Mouse (Mus musculus): ENCODE measurements around the gene Gm45208. TPM values are rescaled to one million over a fixed set of nuclear protein-coding genes. Genes with fewer than 3 reads are reported as not detected.

Gm45208 gene
- polyA plus RNA-seq (2014; fragmentation: Illumina TruSeq; extraction: RNeasy Lipid Tissue Mini Kit (QIAGEN cat#74804); ENCODE audit: low read depth, low replicate concordance) = not detected

GRCm38 (mm10) chrX:7721514-7722281, at the start of gene Gm45208:
Gene Gm45208, plus strand, starts transcription at chrX:7722245.

GRCm38 (mm10) chrX:7680864-7681263, 41.2 kb upstream of the Gm45208 start, which contains the start of gene Magix:
Gene Magix, minus strand, starts transcription at chrX:7681251.

GRCm38 (mm10) chrX:7696954-7697381, 25.1 kb upstream of the Gm45208 start, which contains the start of gene Gpkow:
Gene Gpkow, plus strand, starts transcription at chrX:7697131.

GRCm38 (mm10) chrX:7714135-7714899, 7.7 kb upstream of the Gm45208 start, which contains the start of gene Wdr45:
Gene Wdr45, plus strand, starts transcription at chrX:7714333.

GRCm38 (mm10) chrX:7728215-7728921, 6.3 kb downstream of the Gm45208 start, which contains the start of gene Praf2:
Gene Praf2, plus strand, starts transcription at chrX:7728439.

GRCm38 (mm10) chrX:7750432-7751116, 28.5 kb downstream of the Gm45208 start, which contains the start of gene Ccdc120:
Gene Ccdc120, minus strand, starts transcription at chrX:7750905.

GRCm38 (mm10) chrX:7762137-7762920, 40.3 kb downstream of the Gm45208 start, which contains the start of gene Tfe3:
Gene Tfe3, plus strand, starts transcription at chrX:7762560.

Other genes with a start within 250 kb of the Gm45208 start
- gene Foxp3, start 148.6 kb upstream of the Gm45208 start, polyA plus RNA-seq (2014; fragmentation: Illumina TruSeq; extraction: RNeasy Lipid Tissue Mini Kit (QIAGEN cat#74804); ENCODE audit: low read depth, low replicate concordance) = not detected
- gene Ppp1r3f, start 148.0 kb upstream of the Gm45208 start, polyA plus RNA-seq (2014; fragmentation: Illumina TruSeq; extraction: RNeasy Lipid Tissue Mini Kit (QIAGEN cat#74804); ENCODE audit: low read depth, low replicate concordance) = 2.6 TPM
- 1.4 TPM for gene Ccdc22, start 116.7 kb upstream of the Gm45208 start, polyA plus RNA-seq (2014; fragmentation: Illumina TruSeq; extraction: RNeasy Lipid Tissue Mini Kit (QIAGEN cat#74804); ENCODE audit: low read depth, low replicate concordance)
- gene Cacna1f, start 115.2 kb upstream of the Gm45208 start, polyA plus RNA-seq (2014; fragmentation: Illumina TruSeq; extraction: RNeasy Lipid Tissue Mini Kit (QIAGEN cat#74804); ENCODE audit: low read depth, low replicate concordance) = not detected
- 14.8 TPM for gene Syp, start 83.8 kb upstream of the Gm45208 start, polyA plus RNA-seq (2014; fragmentation: Illumina TruSeq; extraction: RNeasy Lipid Tissue Mini Kit (QIAGEN cat#74804); ENCODE audit: low read depth, low replicate concordance)
- gene Prickle3, start 65.0 kb upstream of the Gm45208 start, polyA plus RNA-seq (2014; fragmentation: Illumina TruSeq; extraction: RNeasy Lipid Tissue Mini Kit (QIAGEN cat#74804); ENCODE audit: low read depth, low replicate concordance) = 5.5 TPM
- gene Plp2, start 50.9 kb upstream of the Gm45208 start, polyA plus RNA-seq (2014; fragmentation: Illumina TruSeq; extraction: RNeasy Lipid Tissue Mini Kit (QIAGEN cat#74804); ENCODE audit: low read depth, low replicate concordance) = 55.3 TPM
- gene Magix, start 41.0 kb upstream of the Gm45208 start, polyA plus RNA-seq (2014; fragmentation: Illumina TruSeq; extraction: RNeasy Lipid Tissue Mini Kit (QIAGEN cat#74804); ENCODE audit: low read depth, low replicate concordance) = 0.29 TPM
- gene Gpkow, start 25.1 kb upstream of the Gm45208 start, polyA plus RNA-seq (2014; fragmentation: Illumina TruSeq; extraction: RNeasy Lipid Tissue Mini Kit (QIAGEN cat#74804); ENCODE audit: low read depth, low replicate concordance) = 96.3 TPM
- gene Wdr45, start 7.9 kb upstream of the Gm45208 start, polyA plus RNA-seq (2014; fragmentation: Illumina TruSeq; extraction: RNeasy Lipid Tissue Mini Kit (QIAGEN cat#74804); ENCODE audit: low read depth, low replicate concordance) = 9.0 TPM
- gene Praf2, start 6.2 kb downstream of the Gm45208 start, polyA plus RNA-seq (2014; fragmentation: Illumina TruSeq; extraction: RNeasy Lipid Tissue Mini Kit (QIAGEN cat#74804); ENCODE audit: low read depth, low replicate concordance) = 8.2 TPM
- 0.23 TPM for gene Ccdc120, start 28.7 kb downstream of the Gm45208 start, polyA plus RNA-seq (2014; fragmentation: Illumina TruSeq; extraction: RNeasy Lipid Tissue Mini Kit (QIAGEN cat#74804); ENCODE audit: low read depth, low replicate concordance)
- gene Tfe3, start 40.3 kb downstream of the Gm45208 start, polyA plus RNA-seq (2014; fragmentation: Illumina TruSeq; extraction: RNeasy Lipid Tissue Mini Kit (QIAGEN cat#74804); ENCODE audit: low read depth, low replicate concordance) = 10.4 TPM
- 28.3 TPM for gene Gripap1, start 67.5 kb downstream of the Gm45208 start, polyA plus RNA-seq (2014; fragmentation: Illumina TruSeq; extraction: RNeasy Lipid Tissue Mini Kit (QIAGEN cat#74804); ENCODE audit: low read depth, low replicate concordance)
- 1.5 TPM for gene Kcnd1, start 100.0 kb downstream of the Gm45208 start, polyA plus RNA-seq (2014; fragmentation: Illumina TruSeq; extraction: RNeasy Lipid Tissue Mini Kit (QIAGEN cat#74804); ENCODE audit: low read depth, low replicate concordance)
- 35.6 TPM for gene Otud5, start 119.1 kb downstream of the Gm45208 start, polyA plus RNA-seq (2014; fragmentation: Illumina TruSeq; extraction: RNeasy Lipid Tissue Mini Kit (QIAGEN cat#74804); ENCODE audit: low read depth, low replicate concordance)
- gene Pim2, start 156.0 kb downstream of the Gm45208 start, polyA plus RNA-seq (2014; fragmentation: Illumina TruSeq; extraction: RNeasy Lipid Tissue Mini Kit (QIAGEN cat#74804); ENCODE audit: low read depth, low replicate concordance) = 9.1 TPM
- 7.2 TPM for gene Slc35a2, start 161.8 kb downstream of the Gm45208 start, polyA plus RNA-seq (2014; fragmentation: Illumina TruSeq; extraction: RNeasy Lipid Tissue Mini Kit (QIAGEN cat#74804); ENCODE audit: low read depth, low replicate concordance)
- gene Pqbp1, start 177.0 kb downstream of the Gm45208 start, polyA plus RNA-seq (2014; fragmentation: Illumina TruSeq; extraction: RNeasy Lipid Tissue Mini Kit (QIAGEN cat#74804); ENCODE audit: low read depth, low replicate concordance) = 45.8 TPM
- gene Timm17b, start 177.1 kb downstream of the Gm45208 start, polyA plus RNA-seq (2014; fragmentation: Illumina TruSeq; extraction: RNeasy Lipid Tissue Mini Kit (QIAGEN cat#74804); ENCODE audit: low read depth, low replicate concordance) = 7.5 TPM
- not detected for gene Gm10491, start 185.6 kb downstream of the Gm45208 start, polyA plus RNA-seq (2014; fragmentation: Illumina TruSeq; extraction: RNeasy Lipid Tissue Mini Kit (QIAGEN cat#74804); ENCODE audit: low read depth, low replicate concordance)
- gene Gm10490, start 187.3 kb downstream of the Gm45208 start, polyA plus RNA-seq (2014; fragmentation: Illumina TruSeq; extraction: RNeasy Lipid Tissue Mini Kit (QIAGEN cat#74804); ENCODE audit: low read depth, low replicate concordance) = not detected
- not detected for gene Pcsk1n, start 197.6 kb downstream of the Gm45208 start, polyA plus RNA-seq (2014; fragmentation: Illumina TruSeq; extraction: RNeasy Lipid Tissue Mini Kit (QIAGEN cat#74804); ENCODE audit: low read depth, low replicate concordance)
- gene Eras, start 206.4 kb downstream of the Gm45208 start, polyA plus RNA-seq (2014; fragmentation: Illumina TruSeq; extraction: RNeasy Lipid Tissue Mini Kit (QIAGEN cat#74804); ENCODE audit: low read depth, low replicate concordance) = not detected
- gene Hdac6, start 225.6 kb downstream of the Gm45208 start, polyA plus RNA-seq (2014; fragmentation: Illumina TruSeq; extraction: RNeasy Lipid Tissue Mini Kit (QIAGEN cat#74804); ENCODE audit: low read depth, low replicate concordance) = 1.9 TPM